Mouse (Mus musculus) retina, adult 2 months (tissue): ENCODE results near the gene Trim62.

Source experiments
- DNase-seq: peaks from one replicate; pipeline ENCODE4 v3.0.0-alpha.2; 2012; ENCODE audit warnings: low read depth, low spot score

The Trim62 gene

GRCm38 (mm10) chr4:128885540-128885939 is 2.2 kb downstream of the Trim62 start:
- no peak for DNase-seq

- no peak for DNase-seq
These were observed 3.2 kb downstream of the Trim62 start for GRCm38 (mm10) chr4:128886571-128886970.

- DNase-seq, result no peak
These were observed 3.6 kb downstream of the Trim62 start for GRCm38 (mm10) chr4:128887026-128887425.

- no peak for DNase-seq
These were observed 4.3 kb downstream of the Trim62 start for GRCm38 (mm10) chr4:128887641-128888091.

GRCm38 (mm10) chr4:128888436-128888990 is 5.1 kb downstream of the Trim62 start:
- no peak for DNase-seq

GRCm38 (mm10) chr4:128889752-128890630 is 6.6 kb downstream of the Trim62 start:
- no peak for DNase-seq

- no peak for DNase-seq
These were observed 7.8 kb downstream of the Trim62 start for GRCm38 (mm10) chr4:128891157-128891556.

- no peak for DNase-seq
These were observed 8.4 kb downstream of the Trim62 start for GRCm38 (mm10) chr4:128891746-128892145.

- DNase-seq, result no peak
These were observed 8.8 kb downstream of the Trim62 start for GRCm38 (mm10) chr4:128892188-128892587.

GRCm38 (mm10) chr4:128894112-128894511 is 10.7 kb downstream of the Trim62 start:
- no peak for DNase-seq

- DNase-seq, result no peak
These were observed 12.5 kb downstream of the Trim62 start for GRCm38 (mm10) chr4:128895841-128896240.

GRCm38 (mm10) chr4:128896667-128897066 is 13.3 kb downstream of the Trim62 start:
- no peak for DNase-seq

GRCm38 (mm10) chr4:128897911-128898421 is 14.6 kb downstream of the Trim62 start:
- no peak for DNase-seq

GRCm38 (mm10) chr4:128899332-128899731 is 16.0 kb downstream of the Trim62 start:
- DNase-seq, result no peak

- DNase-seq, result no peak
These were observed 17.1 kb downstream of the Trim62 start for GRCm38 (mm10) chr4:128900484-128900883.

- no peak for DNase-seq
These were observed 19.0 kb downstream of the Trim62 start for GRCm38 (mm10) chr4:128902390-128902789.

- no peak for DNase-seq
These were observed 20.8 kb downstream of the Trim62 start for GRCm38 (mm10) chr4:128904035-128904800.

GRCm38 (mm10) chr4:128905251-128905650 is 21.9 kb downstream of the Trim62 start:
- DNase-seq, result no peak

- no peak for DNase-seq
These were observed 23.4 kb downstream of the Trim62 start for GRCm38 (mm10) chr4:128906757-128907156.

- DNase-seq, result no peak
These were observed 24.0 kb downstream of the Trim62 start for GRCm38 (mm10) chr4:128907238-128907968.
